Mouse (Mus musculus) thymus, adult 2 months (tissue): Measurements from ENCODE around the gene Pik3ca.

Experiments used
- CTCF ChIP-seq: fragments of 200-500 bp; IDR thresholded peaks from 2 replicates; pipeline ENCODE4 v1.5.1; 2012; ENCODE audit warnings: mild to moderate bottlenecking, control low read depth, low read length, moderate library complexity, borderline replicate concordance; ENCODE audit not compliant: control insufficient read depth, poor library complexity, insufficient read depth; ENCODE audit errors: extremely low read depth
- POLR2A ChIP-seq: fragments of 200-500 bp; IDR thresholded peaks from 2 replicates; pipeline ENCODE4 v1.6.1; 2012; ENCODE audit warnings: mild to moderate bottlenecking, low read length, control low read depth, moderate library complexity; ENCODE audit not compliant: control insufficient read depth, poor library complexity, insufficient read depth; ENCODE audit errors: extremely low read depth

GRCm38 (mm10) chr3:32393986-32394385 is 3.5 kb upstream of the Pik3ca start:
- TF ChIP-seq CTCF (no peak), POLR2A (no peak)
